1 mouse cellular context compared by ENCODE assay signal in genomic region chr11:102257514-102257913, GRCm38 (mm10).
TF ChIP-seq lines count a peak whose summit lies in the region.

No protein-coding gene starts in this region.

TF ChIP-seq in MEL, 35 proteins besides CTCF, POLR2A, EP300 and RAD21 (continued from another document):
- TF ChIP-seq MXI1 (IDR thresholded peaks at IDR 0.05; ENCODE audit: low read depth, low read length) (no peak), MAZ (IDR thresholded peaks at IDR 0.05; ENCODE audit: low read depth, low read length) (no peak), MAX (IDR thresholded peaks at IDR 0.05; ENCODE audit: low read length) (0 out of 2 replicates have a peak, but pooled peaks have one; percentile 11), TCF12 (IDR thresholded peaks at IDR 0.05; ENCODE audit: low read depth, low read length) (no peak)
